Mouse (Mus musculus) midbrain, embryonic 12.5 days (tissue): ENCODE data around the gene Mrps5. TPM values are rescaled to one million over a fixed set of nuclear protein-coding genes. Genes with fewer than 3 reads are reported as not detected.

Experiments used
- ATAC-seq: fragments of 200-750 bp; cut with Nextera tagmentation; 2 replicates; pipeline ENCODE4 v1.8.0; 2017; ENCODE audit warnings: low read depth, moderate TSS enrichment, moderate library complexity; ENCODE audit not compliant: low FRiP score
- H3K27ac ChIP-seq: fragments of 300-500 bp; sonication (generic); replicated peaks from 2 replicates; pipeline ENCODE4 v1.5.1; 2016; ENCODE audit warnings: mild to moderate bottlenecking
- H3K27me3 ChIP-seq: fragments of 300-500 bp; sonication (generic); 2 replicates; pipeline ENCODE4 v1.6.1; 2016; ENCODE audit warnings: mild to moderate bottlenecking
- H3K36me3 ChIP-seq: fragments of 300-500 bp; sonication (generic); 2 replicates; pipeline ENCODE4 v1.6.1; 2016
- H3K4me1 ChIP-seq: fragments of 300-500 bp; sonication (generic); 2 replicates; pipeline ENCODE4 v1.6.1; 2016
- H3K4me2 ChIP-seq: fragments of 300-500 bp; sonication (generic); replicated peaks from 2 replicates; pipeline ENCODE4 v1.6.1; 2016; ENCODE audit warnings: mild to moderate bottlenecking, moderate library complexity
- H3K4me3 ChIP-seq: fragments of 300-500 bp; sonication (generic); 2 replicates; pipeline ENCODE4 v1.5.1; 2016; ENCODE audit warnings: mild to moderate bottlenecking
- H3K9ac ChIP-seq: fragments of 300-500 bp; sonication (generic); replicated peaks from 2 replicates; pipeline ENCODE4 v1.6.1; 2016; ENCODE audit warnings: mild to moderate bottlenecking, moderate library complexity
- H3K9me3 ChIP-seq: fragments of 300-500 bp; sonication (generic); 2 replicates; pipeline ENCODE4 v1.6.1; 2016; ENCODE audit warnings: mild to moderate bottlenecking
- WGBS: fragments of 180-500 bp; shearing (Covaris S2); methylation state at CpG from one replicate; pipeline ENCODE4 v1.1.7; 2016; 5-methylcytosine and 5-hydroxymethylcytosine counted together
- polyA plus RNA-seq: library from polyadenylated mRNA; unstranded; fragments of >200 nt; fragmentation: Nextera tagmentation; extraction: Ambion mirVana; gene quantifications from 2 replicates; pipeline ENCODE4 v1.2.1, GENCODE M21; 2016

Gene Mrps5
- polyA plus RNA-seq, 1 experiment from 2014 or later = 168 TPM

DNA sequence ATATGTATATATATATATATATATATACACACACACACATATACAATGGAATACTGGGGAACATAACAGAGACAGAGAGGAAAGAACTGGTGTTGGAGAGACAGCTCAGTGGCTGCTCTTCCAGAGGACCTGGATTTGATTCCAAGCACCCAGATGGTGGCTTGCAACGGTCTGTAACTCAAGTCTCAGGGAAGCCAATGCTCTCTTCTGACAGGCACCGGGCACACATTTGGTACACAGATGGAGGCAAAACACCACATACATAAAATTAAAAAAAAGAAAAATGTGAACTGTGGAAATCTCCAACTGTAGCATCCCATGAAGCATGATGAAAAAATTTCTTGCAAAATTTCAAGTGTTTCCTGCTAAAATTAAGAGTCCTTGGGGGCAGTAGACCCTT is 37.8 kb downstream of the Mrps5 start:
- H3K9ac ChIP-seq = no peak overlapping the region
- H3K4me2 ChIP-seq = no peak overlapping the region
- no peaks in the 10 kb centered on the region for H3K27me3 ChIP-seq
- H3K4me3 ChIP-seq = no peak overlapping the region
- 87% methylated on average over 2 of the region's 2 CpGs for WGBS
- no peak for ATAC-seq
- no peaks in the 10 kb centered on the region for H3K4me1 ChIP-seq
- H3K36me3 ChIP-seq = no peaks in the 10 kb centered on the region
- H3K9me3 ChIP-seq = no peaks in the 10 kb centered on the region
- H3K27ac ChIP-seq = no peak overlapping the region

DNA sequence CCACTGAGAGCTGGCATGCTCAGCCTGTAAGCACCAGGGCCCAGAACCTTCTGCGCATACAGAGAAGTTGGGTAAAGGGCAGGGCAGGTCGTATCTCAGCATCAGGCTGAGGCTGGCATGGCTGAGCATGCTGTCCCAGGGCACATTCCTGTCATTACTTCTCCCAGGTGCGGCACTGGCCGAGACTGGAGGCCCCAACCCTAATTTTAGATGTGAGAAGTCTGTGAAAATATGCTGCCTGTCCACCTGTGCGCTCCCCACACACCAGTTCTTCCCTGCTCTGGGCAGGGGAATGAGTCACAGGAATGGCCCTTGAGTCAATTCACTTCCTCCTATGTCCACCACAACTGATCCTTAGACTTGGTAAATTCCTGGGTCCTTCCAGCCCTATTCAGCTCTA is 38.6 kb downstream of the Mrps5 start:
- ATAC-seq = no peak
- Histone ChIP-seq H3K27ac (no peak overlapping the region), H3K27me3 (no peaks in the 10 kb centered on the region), H3K4me3 (no peak overlapping the region), H3K9ac (no peak overlapping the region), H3K4me1 (no peaks in the 10 kb centered on the region), H3K4me2 (no peak overlapping the region), H3K36me3 (no peaks in the 10 kb centered on the region), H3K9me3 (no peaks in the 10 kb centered on the region)
- WGBS = 78% methylated on average over 5 of the region's 5 CpGs

DNA sequence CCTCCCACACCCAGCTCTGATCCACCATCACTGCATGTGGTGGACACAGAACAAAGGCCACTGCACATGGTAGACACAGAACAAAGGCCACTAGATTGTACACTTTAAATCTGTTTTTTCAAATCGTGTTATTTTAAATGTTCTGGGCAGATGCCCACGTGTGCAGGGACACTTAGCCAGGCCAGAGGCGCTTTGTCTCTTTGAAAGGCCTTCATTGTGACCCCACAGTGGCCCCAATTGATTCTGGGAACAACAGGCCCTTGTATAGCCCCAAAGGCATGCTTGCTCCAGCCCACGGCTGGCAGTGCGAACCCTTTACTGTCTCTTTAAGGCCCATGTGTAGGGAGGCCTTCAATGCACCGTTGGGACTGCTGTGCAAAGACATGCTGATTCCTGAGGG is 40.3 kb downstream of the Mrps5 start:
- no peak for ATAC-seq
- no peaks in the 10 kb centered on the region for H3K27me3 ChIP-seq
- H3K27ac ChIP-seq = no peak overlapping the region
- H3K9ac ChIP-seq = no peak overlapping the region
- 58% methylated on average over 6 of the region's 6 CpGs for WGBS
- no peaks in the 10 kb centered on the region for H3K9me3 ChIP-seq
- H3K36me3 ChIP-seq = no peaks in the 10 kb centered on the region
- no peak overlapping the region for H3K4me2 ChIP-seq
- no peak overlapping the region for H3K4me3 ChIP-seq
- no peaks in the 10 kb centered on the region for H3K4me1 ChIP-seq

DNA sequence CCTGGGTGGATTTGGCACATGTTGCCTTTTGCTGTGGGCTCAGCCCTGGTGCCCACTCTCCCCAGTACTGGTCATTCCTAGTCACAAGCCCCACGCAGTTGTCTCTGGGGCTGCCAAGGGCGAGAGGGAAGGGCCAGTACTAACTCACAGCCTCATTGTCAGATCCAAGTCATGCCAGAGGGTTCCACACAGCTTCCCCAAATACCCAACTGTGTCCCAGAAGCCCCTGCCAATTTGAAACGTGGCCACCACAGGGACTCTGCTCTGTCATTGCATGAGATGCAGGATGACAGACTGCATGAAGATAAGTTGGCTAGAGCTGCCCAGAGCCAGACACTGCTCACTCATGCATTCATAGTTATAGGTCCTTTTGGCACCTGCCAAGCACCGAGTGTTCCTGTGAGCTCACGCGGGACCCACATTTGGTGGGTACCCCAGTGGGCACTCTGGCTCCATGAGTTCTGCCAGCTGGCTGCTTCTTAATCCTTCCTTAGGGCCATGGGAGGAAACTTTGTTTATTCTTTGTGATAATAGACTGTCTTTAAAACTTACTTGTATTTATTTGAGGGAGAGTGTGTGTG is 41.1 kb downstream of the Mrps5 start:
- Histone ChIP-seq H3K9me3 (no peaks in the 10 kb centered on the region), H3K9ac (no peak overlapping the region), H3K4me1 (no peaks in the 10 kb centered on the region), H3K27me3 (no peaks in the 10 kb centered on the region), H3K4me2 (no peak overlapping the region), H3K27ac (no peak overlapping the region), H3K4me3 (no peak overlapping the region), H3K36me3 (no peaks in the 10 kb centered on the region)
- 77% methylated on average over 6 of the region's 6 CpGs for WGBS
- ATAC-seq = no peak

DNA sequence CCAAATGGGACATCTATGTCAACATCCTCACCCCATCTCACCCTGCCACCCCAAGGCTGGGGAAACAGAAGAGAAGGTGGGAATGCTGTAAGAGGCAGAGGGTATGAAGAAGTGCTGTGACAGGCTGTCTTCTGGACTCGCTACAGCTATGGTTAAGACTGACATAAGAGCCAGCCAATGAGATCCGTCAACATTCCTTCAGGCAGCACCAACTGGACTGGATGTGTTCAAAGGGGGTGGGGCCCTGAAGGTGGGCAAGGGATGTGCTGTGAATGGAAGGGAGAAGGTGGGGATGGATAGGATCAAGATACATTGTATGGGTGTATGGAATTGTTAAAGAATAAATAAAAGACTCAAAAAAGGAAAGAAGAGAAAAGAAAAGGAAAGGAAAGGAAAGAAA is 45.6 kb downstream of the Mrps5 start:
- Histone ChIP-seq H3K36me3 (no peaks in the 10 kb centered on the region), H3K9ac (no peak overlapping the region), H3K4me1 (no peaks in the 10 kb centered on the region), H3K4me3 (no peak overlapping the region), H3K27me3 (no peaks in the 10 kb centered on the region), H3K27ac (no peak overlapping the region), H3K4me2 (no peak overlapping the region), H3K9me3 (no peaks in the 10 kb centered on the region)
- 63% methylated on average over 2 of the region's 2 CpGs for WGBS
- no peak for ATAC-seq

DNA sequence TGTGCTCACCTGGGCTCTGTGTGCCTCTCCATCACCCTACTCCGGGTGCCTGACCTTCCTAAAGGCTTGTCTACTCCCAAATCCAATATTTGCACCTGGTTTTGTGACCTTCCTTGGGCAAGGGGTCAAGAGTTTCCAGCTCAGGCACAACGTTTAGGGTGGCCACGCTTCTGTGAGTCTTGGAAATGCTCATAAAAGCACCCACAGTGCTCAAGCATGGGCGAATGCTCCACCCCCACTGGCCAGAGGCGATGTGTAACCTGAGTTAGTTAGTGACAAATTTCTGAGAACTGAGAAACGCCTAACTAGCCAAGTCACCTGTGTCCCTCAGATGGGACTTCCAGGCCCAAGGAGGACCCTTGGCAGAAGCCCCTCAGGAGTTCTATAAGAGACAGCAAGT is 48.6 kb downstream of the Mrps5 start:
- no peaks in the 10 kb centered on the region for H3K27me3 ChIP-seq
- no peaks in the 10 kb centered on the region for H3K9me3 ChIP-seq
- H3K27ac ChIP-seq = no peak overlapping the region
- no peaks in the 10 kb centered on the region for H3K36me3 ChIP-seq
- no peak overlapping the region for H3K9ac ChIP-seq
- ATAC-seq = no peak
- H3K4me2 ChIP-seq = no peak overlapping the region
- 80% methylated on average over 6 of the region's 6 CpGs for WGBS
- no peak overlapping the region for H3K4me3 ChIP-seq
- H3K4me1 ChIP-seq = no peaks in the 10 kb centered on the region

DNA sequence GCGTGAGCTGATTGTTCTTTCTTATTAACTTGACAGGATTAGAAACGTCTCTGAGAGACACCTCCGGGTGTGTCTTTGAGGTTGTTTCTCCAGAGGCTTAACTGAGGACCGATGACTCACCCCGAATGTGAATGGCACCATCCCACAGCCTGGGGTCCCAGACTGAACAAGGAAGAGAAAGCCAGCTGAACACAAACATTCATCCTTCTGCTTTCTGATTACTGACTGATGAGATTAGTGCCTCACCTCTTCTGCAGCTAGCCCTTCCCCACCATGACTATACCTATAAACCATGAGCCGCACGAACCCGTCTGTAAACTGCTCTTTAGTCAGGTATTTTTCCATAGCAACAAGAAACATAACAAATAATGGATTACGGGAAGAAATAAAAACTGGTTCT is 52.0 kb downstream of the Mrps5 start:
- H3K4me2 ChIP-seq = no peak overlapping the region
- 70% methylated on average over 9 of the region's 9 CpGs for WGBS

DNA sequence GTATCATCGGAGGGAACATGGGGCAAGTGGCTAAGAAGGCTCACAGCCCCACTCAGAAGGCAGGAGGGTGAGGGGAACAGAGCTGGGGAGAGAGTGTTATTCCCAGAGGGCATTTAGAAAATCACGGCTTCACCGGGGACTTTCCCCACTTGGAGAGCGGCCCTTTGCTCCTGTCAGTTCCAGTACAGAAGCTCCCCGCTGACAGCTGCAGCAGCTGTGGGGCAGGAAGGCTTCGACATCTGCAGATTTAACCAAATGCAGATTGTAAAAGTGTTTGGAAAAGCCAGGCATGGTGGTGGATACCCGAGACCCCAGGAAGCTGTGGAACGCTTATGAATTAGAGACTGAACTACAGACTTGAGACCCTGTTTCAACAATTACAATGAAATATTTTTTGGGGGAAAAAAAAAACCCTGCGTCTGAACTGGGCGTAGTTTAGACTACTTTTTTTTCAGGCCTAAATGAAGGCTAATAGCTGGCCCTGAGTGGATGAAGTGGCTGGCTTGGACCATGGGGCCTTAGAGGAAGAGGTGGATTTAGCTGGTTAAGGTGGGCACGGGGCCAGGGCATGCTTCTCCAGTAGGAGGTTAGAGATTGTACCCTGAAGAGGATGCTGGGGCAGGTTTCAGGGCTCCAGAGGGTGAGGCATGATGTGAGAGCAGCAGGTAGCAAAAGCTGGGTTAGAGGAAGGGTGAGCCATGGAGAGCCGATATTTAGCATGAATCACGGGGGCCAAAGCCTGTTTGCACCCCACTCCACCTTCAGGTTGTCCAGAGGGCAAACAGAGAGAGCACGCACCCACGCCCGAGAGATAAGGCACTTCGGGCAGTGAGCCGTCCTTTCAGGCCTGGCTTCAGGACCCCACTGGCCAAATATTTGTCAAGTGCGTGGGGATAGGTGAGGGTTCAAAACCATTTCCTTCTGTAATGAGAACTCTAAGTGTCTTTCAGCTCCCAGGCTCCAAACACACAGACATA is 57.0 kb downstream of the Mrps5 start:
- no peak overlapping the region for H3K4me2 ChIP-seq
- WGBS = 74% methylated on average over 19 of the region's 19 CpGs
- no peaks in the 10 kb centered on the region for H3K27me3 ChIP-seq
- H3K9me3 ChIP-seq = no peaks in the 10 kb centered on the region
- H3K27ac ChIP-seq = no peak overlapping the region
- H3K4me1 ChIP-seq = no peaks in the 10 kb centered on the region
- no peak overlapping the region for H3K9ac ChIP-seq
- ATAC-seq = no peak
- H3K36me3 ChIP-seq = no peaks in the 10 kb centered on the region
- no peak overlapping the region for H3K4me3 ChIP-seq

More for the DNA sequence above, 52.0 kb downstream of the Mrps5 start:
- Histone ChIP-seq H3K27ac (no peak overlapping the region), H3K9me3 (no peaks in the 10 kb centered on the region), H3K4me1 (no peaks in the 10 kb centered on the region), H3K27me3 (no peaks in the 10 kb centered on the region), H3K4me3 (no peak overlapping the region), H3K9ac (no peak overlapping the region), H3K36me3 (no peaks in the 10 kb centered on the region)
- ATAC-seq = no peak

DNA sequence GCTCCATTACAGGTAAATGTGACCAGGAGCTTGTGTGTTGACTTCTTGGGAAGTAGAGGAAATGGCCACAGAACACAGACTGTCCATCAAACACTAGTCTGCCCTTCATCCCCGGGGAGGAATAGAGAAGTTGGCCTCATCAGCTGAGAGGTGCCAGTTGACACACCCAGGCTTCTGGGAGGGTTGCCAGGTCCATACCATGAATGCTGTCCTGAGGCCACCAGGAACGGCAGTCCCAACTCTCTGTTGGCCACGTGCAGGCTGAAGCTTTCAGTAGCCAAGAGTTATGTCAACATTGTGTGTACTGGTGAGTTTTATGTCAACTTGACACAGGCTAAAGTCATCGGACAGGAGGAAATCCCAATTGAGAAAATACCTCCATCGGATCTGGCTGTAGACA is 59.9 kb downstream of the Mrps5 start:
- Histone ChIP-seq H3K9ac (no peak overlapping the region), H3K4me1 (no peaks in the 10 kb centered on the region), H3K27me3 (no peaks in the 10 kb centered on the region), H3K9me3 (no peaks in the 10 kb centered on the region), H3K4me2 (no peak overlapping the region), H3K27ac (no peak overlapping the region), H3K36me3 (no peaks in the 10 kb centered on the region), H3K4me3 (no peak overlapping the region)
- ATAC-seq = no peak
- 80% methylated on average over 5 of the region's 5 CpGs for WGBS

DNA sequence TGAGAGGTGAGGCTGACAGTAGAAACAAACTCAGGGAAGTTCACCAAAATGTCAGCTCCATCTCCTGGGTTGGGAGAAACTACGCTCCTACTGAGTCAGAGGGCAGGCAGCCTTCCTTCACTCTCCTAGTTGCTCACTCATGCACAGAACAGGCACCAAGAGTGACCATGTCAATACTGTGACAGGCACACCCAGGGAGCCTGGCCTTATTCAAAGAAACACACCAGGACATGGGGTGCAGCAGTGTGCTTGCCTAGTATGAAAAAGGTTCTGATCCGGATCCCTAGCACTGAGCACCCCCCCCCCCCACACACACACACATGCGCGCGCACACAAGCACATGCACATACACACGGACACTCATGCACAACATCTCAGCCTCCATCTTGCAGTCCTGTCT is 61.1 kb downstream of the Mrps5 start:
- Histone ChIP-seq H3K9ac (no peak overlapping the region), H3K4me2 (no peak overlapping the region), H3K27ac (no peak overlapping the region), H3K4me1 (no peaks in the 10 kb centered on the region), H3K36me3 (no peaks in the 10 kb centered on the region), H3K9me3 (no peaks in the 10 kb centered on the region), H3K27me3 (peaks cover 7% of the 10 kb centered on the region), H3K4me3 (no peak overlapping the region)
- ATAC-seq = no peak
- 93% methylated on average over 6 of the region's 6 CpGs for WGBS

DNA sequence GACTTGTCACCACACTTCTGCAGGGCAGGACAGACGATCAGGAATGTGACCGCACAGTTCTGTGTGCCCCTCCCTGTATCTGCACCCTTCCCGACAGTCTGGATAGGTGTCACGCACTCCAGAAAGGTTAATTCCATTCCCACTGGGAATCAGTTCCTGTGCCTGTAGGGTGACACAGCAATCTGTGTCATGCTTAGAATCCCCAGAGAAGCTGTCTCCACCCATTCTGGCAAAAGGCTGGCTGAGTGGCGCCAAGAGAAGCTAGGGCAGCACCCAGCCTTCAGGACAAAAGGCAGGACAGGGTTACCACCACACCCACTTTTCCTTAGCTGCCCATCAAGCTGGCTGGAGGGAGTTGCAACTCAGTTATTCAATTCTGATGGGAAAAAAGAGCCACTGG is 62.9 kb downstream of the Mrps5 start:
- 82% methylated on average over 5 of the region's 5 CpGs for WGBS
- no peak for ATAC-seq
- H3K4me3 ChIP-seq = no peak overlapping the region
- no peak overlapping the region for H3K9ac ChIP-seq
- H3K36me3 ChIP-seq = no peaks in the 10 kb centered on the region
- H3K4me2 ChIP-seq = no peak overlapping the region
- no peaks in the 10 kb centered on the region for H3K9me3 ChIP-seq
- H3K27ac ChIP-seq = no peak overlapping the region
- no peaks in the 10 kb centered on the region for H3K4me1 ChIP-seq
- H3K27me3 ChIP-seq = peaks cover 25% of the 10 kb centered on the region

DNA sequence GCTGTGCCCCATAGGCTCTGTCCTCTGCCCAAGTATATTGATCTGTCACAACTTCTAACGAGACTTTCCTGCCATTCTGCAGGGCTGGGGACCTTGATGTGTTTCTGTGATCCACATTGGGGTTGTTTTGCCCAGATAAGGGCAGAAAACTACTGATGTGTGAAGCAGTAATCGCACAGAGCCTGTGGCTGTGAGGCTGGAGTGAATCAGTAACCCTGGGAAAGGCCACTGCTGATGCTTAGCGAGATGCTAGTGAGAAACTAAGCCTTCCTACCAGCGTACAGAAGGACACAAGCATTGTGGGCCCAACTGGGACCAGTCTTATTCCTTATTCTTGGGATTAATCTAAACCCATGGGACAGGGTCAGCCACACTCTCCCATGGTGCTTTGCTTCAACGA is 64.6 kb downstream of the Mrps5 start:
- no peak overlapping the region for H3K4me2 ChIP-seq
- H3K4me3 ChIP-seq = no peak overlapping the region
- H3K27ac ChIP-seq = no peak overlapping the region
- 74% methylated on average over 5 of the region's 5 CpGs for WGBS
- peaks cover 12% of the 10 kb centered on the region for H3K4me1 ChIP-seq
- H3K9ac ChIP-seq = no peak overlapping the region
- no peaks in the 10 kb centered on the region for H3K9me3 ChIP-seq
- no peak for ATAC-seq
- H3K27me3 ChIP-seq = peaks cover 41% of the 10 kb centered on the region
- H3K36me3 ChIP-seq = no peaks in the 10 kb centered on the region
